Mouse (Mus musculus): ENCODE measurements at regions not wholly inside any gene's neighbourhood (a gene's known extent, or its start where the extent isn't known, plus 50 kb on each side); places are given as distances from the start of the nearest gene placed in this dataset.

DNA sequence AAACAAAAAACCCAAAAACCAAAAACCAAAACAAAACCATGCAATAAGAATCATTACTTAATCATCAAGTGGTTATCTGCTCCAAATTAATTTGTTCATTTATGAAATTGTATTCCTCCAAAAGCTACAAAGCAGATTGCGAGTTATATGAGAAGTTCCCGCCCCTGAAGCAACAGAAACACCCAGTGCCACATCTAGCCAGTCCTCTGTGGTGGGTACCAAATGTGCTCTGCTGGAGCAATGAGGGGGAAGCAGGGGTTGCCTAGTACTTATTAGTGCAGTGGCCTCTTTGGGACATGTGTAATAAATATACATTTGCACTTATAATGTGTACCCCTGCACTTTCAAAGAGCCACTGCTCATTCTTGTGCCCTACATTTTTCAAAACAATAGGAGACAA lies 419.9 kb upstream of the Atp11b start:
- no peak overlapping the region for H3K4me3 ChIP-seq (ENCODE audit: low read length)
- no peak overlapping the region for H3K9ac ChIP-seq (ENCODE audit: low read depth, low read length)
- no peak overlapping the region for H3K27ac ChIP-seq (ENCODE audit: low read depth, low read length)
- no peak for ATAC-seq (ENCODE audit: low FRiP score, low TSS enrichment)
- H3K9me3 ChIP-seq (ENCODE audit: control insufficient read depth, low read length) = no peaks in the 10 kb centered on the region
- H3K4me1 ChIP-seq (ENCODE audit: control insufficient read depth, insufficient read depth, low read length) = no peaks in the 10 kb centered on the region; the same call in 1 of the 2 replicates
- 79% methylated on average over 2 of the region's 2 CpGs for WGBS
- no peaks in the 10 kb centered on the region for H3K36me3 ChIP-seq (ENCODE audit: control insufficient read depth, insufficient read depth, low read length)
- no peaks in the 10 kb centered on the region for H3K27me3 ChIP-seq (ENCODE audit: control insufficient read depth, insufficient read depth, low read length)
- H3K4me2 ChIP-seq (replicated peaks; ENCODE audit: low read depth, low read length) = no peak overlapping the region

DNA sequence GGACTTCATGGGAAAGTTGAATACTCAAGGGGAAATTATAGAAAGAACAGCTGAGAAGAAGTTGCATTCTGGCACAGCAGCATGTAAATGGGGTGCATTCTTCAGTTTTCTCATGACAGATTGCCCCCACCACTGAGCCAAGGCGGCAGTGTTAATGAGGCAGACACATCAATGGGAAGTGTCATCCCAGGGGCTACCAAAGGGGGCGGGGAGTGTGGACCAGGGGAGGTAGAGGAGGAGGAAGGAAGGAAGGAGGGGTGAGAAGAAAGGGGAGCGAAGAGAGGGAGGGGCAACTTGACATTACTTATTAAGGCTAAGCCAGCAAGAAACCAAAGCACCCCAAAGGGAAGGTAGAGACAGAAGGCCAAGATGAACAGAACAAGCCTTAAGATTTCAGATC lies 419.4 kb upstream of the Atp11b start:
- no peak for ATAC-seq (ENCODE audit: low FRiP score, low TSS enrichment)
- Histone ChIP-seq H3K27me3 (ENCODE audit: control insufficient read depth, insufficient read depth, low read length) (no peaks in the 10 kb centered on the region), H3K4me2 (replicated peaks; ENCODE audit: low read depth, low read length) (no peak overlapping the region), H3K36me3 (ENCODE audit: control insufficient read depth, insufficient read depth, low read length) (no peaks in the 10 kb centered on the region), H3K27ac (ENCODE audit: low read depth, low read length) (no peak overlapping the region), H3K4me3 (ENCODE audit: low read length) (no peak overlapping the region), H3K4me1 (ENCODE audit: control insufficient read depth, insufficient read depth, low read length) (no peaks in the 10 kb centered on the region; the same call in 1 of the 2 replicates), H3K9me3 (ENCODE audit: control insufficient read depth, low read length) (no peaks in the 10 kb centered on the region), H3K9ac (ENCODE audit: low read depth, low read length) (no peak overlapping the region)
- 43% methylated on average over 3 of the region's 3 CpGs for WGBS

DNA sequence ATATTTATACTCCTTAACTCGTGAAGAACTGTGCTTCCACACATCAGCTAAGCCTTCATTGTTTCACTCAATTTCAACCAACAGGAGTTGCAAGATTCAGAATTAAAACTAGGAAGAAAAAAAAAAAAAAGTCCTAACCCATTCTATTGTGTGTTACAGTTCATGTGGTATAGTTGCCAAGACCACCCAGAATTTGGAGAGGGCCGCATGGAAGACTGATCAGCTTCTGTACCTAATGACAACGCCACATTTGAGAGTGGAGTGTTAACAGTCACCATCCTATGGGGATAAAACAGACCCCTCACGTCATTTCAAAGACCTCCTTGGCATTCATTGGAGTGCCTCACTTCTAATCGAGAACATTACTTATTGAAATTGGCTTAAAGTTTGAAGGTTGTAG lies 418.1 kb upstream of the Atp11b start:
- no peaks in the 10 kb centered on the region; the same call in 1 of the 2 replicates for H3K4me1 ChIP-seq (ENCODE audit: control insufficient read depth, insufficient read depth, low read length)
- no peak overlapping the region for H3K9ac ChIP-seq (ENCODE audit: low read depth, low read length)
- no peaks in the 10 kb centered on the region for H3K27me3 ChIP-seq (ENCODE audit: control insufficient read depth, insufficient read depth, low read length)
- H3K4me3 ChIP-seq (ENCODE audit: low read length) = no peak overlapping the region
- no peak overlapping the region for H3K27ac ChIP-seq (ENCODE audit: low read depth, low read length)
- H3K9me3 ChIP-seq (ENCODE audit: control insufficient read depth, low read length) = no peaks in the 10 kb centered on the region
- no peak overlapping the region for H3K4me2 ChIP-seq (replicated peaks; ENCODE audit: low read depth, low read length)
- WGBS = 64% methylated on average over 5 of the region's 5 CpGs
- H3K36me3 ChIP-seq (ENCODE audit: control insufficient read depth, insufficient read depth, low read length) = no peaks in the 10 kb centered on the region
- no peak for ATAC-seq (ENCODE audit: low FRiP score, low TSS enrichment)

DNA sequence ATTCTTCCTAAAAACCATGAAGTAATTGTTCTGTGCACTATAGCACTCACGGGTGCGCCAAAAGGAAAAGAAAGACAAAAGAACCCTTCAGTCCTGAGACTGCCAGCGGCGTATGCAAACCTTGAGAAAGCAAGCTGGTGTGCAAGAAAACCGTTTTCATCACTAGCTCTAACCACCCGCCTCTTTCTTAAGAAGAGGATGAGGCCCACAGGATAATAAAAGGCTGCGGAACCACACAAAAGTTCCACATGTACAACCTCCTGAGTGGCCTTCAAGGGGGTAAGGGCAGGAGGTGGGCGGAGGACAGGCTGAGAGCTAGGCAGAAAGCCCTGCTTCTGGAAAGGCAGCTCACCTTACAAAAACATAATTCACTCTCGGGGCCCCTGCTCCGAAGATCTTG lies 413.4 kb upstream of the Atp11b start:
- peak; percentile 34; the same call in 1 of the 2 replicates for ATAC-seq (ENCODE audit: low FRiP score, low TSS enrichment)
- Histone ChIP-seq H3K36me3 (ENCODE audit: control insufficient read depth, insufficient read depth, low read length) (no peaks in the 10 kb centered on the region), H3K27me3 (ENCODE audit: control insufficient read depth, insufficient read depth, low read length) (no peaks in the 10 kb centered on the region; the same call in 1 of the 2 replicates), H3K4me2 (replicated peaks; ENCODE audit: low read depth, low read length) (peak overlapping the region; percentile 64), H3K27ac (ENCODE audit: low read depth, low read length) (0 out of 2 replicates have a peak overlapping the region, but pooled peaks have one; percentile 6), H3K9ac (ENCODE audit: low read depth, low read length) (peak overlapping the region; percentile 25; the same call in 1 of the 2 replicates), H3K4me3 (ENCODE audit: low read length) (peak overlapping the region; percentile 38), H3K9me3 (ENCODE audit: control insufficient read depth, low read length) (no peaks in the 10 kb centered on the region), H3K4me1 (ENCODE audit: control insufficient read depth, insufficient read depth, low read length) (peaks cover 6% of the 10 kb centered on the region; the same call in 1 of the 2 replicates)
- 7% methylated on average over 10 of the region's 10 CpGs for WGBS

DNA sequence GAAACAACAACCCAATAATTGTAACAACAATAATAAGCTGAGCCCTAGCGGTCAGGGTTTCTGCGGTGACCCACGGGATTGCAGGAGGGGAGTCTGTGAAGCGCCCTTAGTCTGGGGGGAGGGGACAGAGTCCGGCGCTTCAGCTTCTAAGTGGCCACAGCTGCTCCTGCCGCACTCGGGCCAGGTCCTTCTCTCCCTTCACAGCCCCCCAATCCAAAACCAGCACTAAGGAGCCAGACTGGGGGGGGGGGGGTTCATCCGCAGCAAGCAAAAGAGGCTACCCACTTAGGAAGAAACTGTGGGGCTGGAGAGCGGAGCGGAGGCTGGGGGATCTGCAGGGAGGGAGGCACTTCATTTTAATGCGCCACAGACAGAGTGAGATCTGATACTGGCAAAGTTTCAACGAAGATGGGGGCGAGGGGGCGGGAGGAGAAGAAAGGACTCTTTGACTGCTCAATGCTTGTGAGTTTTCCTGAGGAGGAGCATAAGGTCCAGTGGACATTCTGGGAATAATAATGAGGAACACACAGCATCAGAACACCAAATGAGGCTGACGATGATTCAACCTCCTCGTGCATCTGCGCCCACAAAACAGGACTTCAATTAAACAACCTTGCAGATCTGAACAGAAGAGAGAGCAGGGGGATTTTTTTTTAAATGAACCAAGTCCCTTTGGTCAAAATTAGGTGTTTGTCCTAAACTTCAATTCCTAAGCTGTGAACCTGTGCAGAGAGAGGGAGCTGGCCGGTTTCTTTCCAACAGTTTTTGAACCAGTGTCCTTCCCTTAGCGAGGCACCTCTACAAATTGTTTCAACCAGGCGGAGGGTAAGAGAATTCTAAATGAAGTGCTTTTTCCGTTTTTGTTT lies 412.7 kb upstream of the Atp11b start:
- peak overlapping the region; percentile 25; the same call in 1 of the 2 replicates for H3K9ac ChIP-seq (ENCODE audit: low read depth, low read length)
- H3K4me3 ChIP-seq (ENCODE audit: low read length) = peak overlapping the region; percentile 38
- peaks cover 6% of the 10 kb centered on the region; the same call in 1 of the 2 replicates for H3K4me1 ChIP-seq (ENCODE audit: control insufficient read depth, insufficient read depth, low read length)
- H3K9me3 ChIP-seq (ENCODE audit: control insufficient read depth, low read length) = no peaks in the 10 kb centered on the region
- no peaks in the 10 kb centered on the region; the same call in 1 of the 2 replicates for H3K27me3 ChIP-seq (ENCODE audit: control insufficient read depth, insufficient read depth, low read length)
- H3K36me3 ChIP-seq (ENCODE audit: control insufficient read depth, insufficient read depth, low read length) = no peaks in the 10 kb centered on the region
- ATAC-seq (ENCODE audit: low FRiP score, low TSS enrichment) = peak; percentile 84
- H3K27ac ChIP-seq (ENCODE audit: low read depth, low read length) = 0 out of 2 replicates have a peak overlapping the region, but pooled peaks have one; percentile 6
- WGBS = 3% methylated on average over 22 of the region's 22 CpGs
- H3K4me2 ChIP-seq (replicated peaks; ENCODE audit: low read depth, low read length) = peak overlapping the region; percentile 64

DNA sequence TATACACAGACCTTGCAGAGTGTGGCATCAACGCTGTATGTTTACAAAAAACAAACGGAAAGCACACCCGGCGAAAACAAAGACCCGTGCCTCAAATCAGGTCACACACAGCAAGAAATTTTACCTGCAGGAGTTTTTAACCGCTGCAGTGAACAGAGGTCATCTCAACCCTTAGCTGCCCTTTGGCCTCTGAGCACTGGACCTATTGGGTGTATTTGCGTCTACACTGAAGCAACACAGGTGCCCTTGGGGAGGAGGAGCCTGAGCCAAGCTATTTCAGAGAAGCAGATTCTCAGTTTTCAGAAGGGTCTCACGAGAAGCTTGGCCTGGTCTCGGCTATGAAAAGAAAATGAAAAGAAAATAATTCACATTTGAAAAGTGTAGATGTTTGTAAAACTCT lies 412.1 kb upstream of the Atp11b start:
- H3K4me2 ChIP-seq (replicated peaks; ENCODE audit: low read depth, low read length) = peak overlapping the region; percentile 64
- no peaks in the 10 kb centered on the region for H3K36me3 ChIP-seq (ENCODE audit: control insufficient read depth, insufficient read depth, low read length)
- H3K4me1 ChIP-seq (ENCODE audit: control insufficient read depth, insufficient read depth, low read length) = peaks cover 6% of the 10 kb centered on the region; the same call in 1 of the 2 replicates
- no peaks in the 10 kb centered on the region for H3K9me3 ChIP-seq (ENCODE audit: control insufficient read depth, low read length)
- WGBS = 11% methylated on average over 9 of the region's 9 CpGs
- H3K27me3 ChIP-seq (ENCODE audit: control insufficient read depth, insufficient read depth, low read length) = no peaks in the 10 kb centered on the region; the same call in 1 of the 2 replicates
- no peak overlapping the region for H3K27ac ChIP-seq (ENCODE audit: low read depth, low read length)
- ATAC-seq (ENCODE audit: low FRiP score, low TSS enrichment) = no peak
- H3K9ac ChIP-seq (ENCODE audit: low read depth, low read length) = no peak overlapping the region
- no peak overlapping the region for H3K4me3 ChIP-seq (ENCODE audit: low read length)

DNA sequence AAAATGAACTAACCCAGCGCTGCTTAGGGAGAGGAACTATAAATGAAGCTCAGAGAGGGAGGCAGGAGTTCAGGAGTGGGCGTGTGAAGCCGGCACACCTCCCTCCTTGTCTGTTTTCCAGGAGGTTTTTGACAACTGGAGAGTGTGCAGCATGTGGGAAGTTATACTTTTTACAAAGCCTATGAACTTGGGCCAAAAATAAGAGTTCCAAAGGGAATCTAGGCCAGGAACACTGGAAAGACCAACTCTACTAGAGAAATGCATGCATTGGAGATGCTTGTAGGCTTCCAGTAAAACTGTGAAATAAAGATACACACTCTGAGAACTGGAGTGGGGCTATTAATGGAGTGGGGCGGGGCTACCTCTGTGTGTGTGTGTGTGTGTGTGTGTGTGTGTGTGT lies 411.3 kb upstream of the Atp11b start:
- no peak overlapping the region for H3K4me3 ChIP-seq (ENCODE audit: low read length)
- no peak overlapping the region for H3K4me2 ChIP-seq (replicated peaks; ENCODE audit: low read depth, low read length)
- 57% methylated on average over 4 of the region's 4 CpGs for WGBS
- H3K27me3 ChIP-seq (ENCODE audit: control insufficient read depth, insufficient read depth, low read length) = no peaks in the 10 kb centered on the region; the same call in 1 of the 2 replicates
- no peaks in the 10 kb centered on the region for H3K36me3 ChIP-seq (ENCODE audit: control insufficient read depth, insufficient read depth, low read length)
- peak; percentile 75; the same call in 1 of the 2 replicates for ATAC-seq (ENCODE audit: low FRiP score, low TSS enrichment)
- peaks cover 6% of the 10 kb centered on the region; the same call in 1 of the 2 replicates for H3K4me1 ChIP-seq (ENCODE audit: control insufficient read depth, insufficient read depth, low read length)
- H3K9ac ChIP-seq (ENCODE audit: low read depth, low read length) = no peak overlapping the region
- no peaks in the 10 kb centered on the region for H3K9me3 ChIP-seq (ENCODE audit: control insufficient read depth, low read length)
- no peak overlapping the region for H3K27ac ChIP-seq (ENCODE audit: low read depth, low read length)

DNA sequence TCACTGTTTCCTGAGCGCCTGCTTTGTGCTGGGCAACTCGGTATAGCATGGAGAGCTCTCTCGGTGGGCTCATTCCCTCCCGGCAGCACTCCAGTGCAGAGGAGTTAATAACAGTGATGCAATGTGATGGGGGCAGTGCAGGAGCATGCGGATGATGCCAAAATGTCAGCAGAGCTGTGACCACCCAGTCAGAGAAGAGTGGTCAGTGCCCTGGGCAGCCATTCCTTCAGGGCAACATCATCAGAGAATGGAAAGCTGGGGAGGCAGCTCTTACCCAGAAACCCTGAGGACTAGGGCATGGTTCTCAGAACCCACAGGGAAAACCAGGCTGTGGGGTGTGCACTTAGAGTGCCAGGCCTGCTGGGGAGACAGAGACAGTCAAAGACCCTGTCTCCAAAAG lies 410.0 kb upstream of the Atp11b start:
- no peak overlapping the region for H3K27ac ChIP-seq (ENCODE audit: low read depth, low read length)
- peaks cover 6% of the 10 kb centered on the region; the same call in 1 of the 2 replicates for H3K4me1 ChIP-seq (ENCODE audit: control insufficient read depth, insufficient read depth, low read length)
- no peak overlapping the region for H3K4me3 ChIP-seq (ENCODE audit: low read length)
- H3K4me2 ChIP-seq (replicated peaks; ENCODE audit: low read depth, low read length) = no peak overlapping the region
- no peaks in the 10 kb centered on the region; the same call in 1 of the 2 replicates for H3K27me3 ChIP-seq (ENCODE audit: control insufficient read depth, insufficient read depth, low read length)
- no peaks in the 10 kb centered on the region for H3K36me3 ChIP-seq (ENCODE audit: control insufficient read depth, insufficient read depth, low read length)
- WGBS = 70% methylated on average over 5 of the region's 5 CpGs
- H3K9ac ChIP-seq (ENCODE audit: low read depth, low read length) = no peak overlapping the region
- no peaks in the 10 kb centered on the region for H3K9me3 ChIP-seq (ENCODE audit: control insufficient read depth, low read length)
- ATAC-seq (ENCODE audit: low FRiP score, low TSS enrichment) = no peak

DNA sequence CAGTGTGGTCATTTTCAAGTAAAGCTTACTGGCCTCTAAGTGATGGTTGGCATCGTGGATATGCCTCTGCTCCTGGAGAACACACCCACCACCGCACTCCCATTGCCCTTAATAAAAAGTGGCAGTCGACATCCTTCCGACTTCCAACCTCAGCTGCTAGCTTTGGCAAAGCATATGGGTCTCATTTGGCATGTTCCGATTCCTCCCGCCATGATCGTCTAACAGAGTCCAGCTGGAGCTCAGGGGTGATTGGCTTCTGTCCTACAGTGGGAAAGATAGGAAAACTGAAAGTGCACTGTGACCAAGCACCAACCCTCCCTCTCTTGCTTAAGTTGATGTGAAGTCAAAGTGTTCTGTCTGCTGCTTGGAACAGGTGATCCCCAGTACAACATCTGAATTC lies 404.8 kb upstream of the Atp11b start:
- 77% methylated on average over 7 of the region's 7 CpGs for WGBS
- no peak overlapping the region for H3K27ac ChIP-seq (ENCODE audit: low read depth, low read length)
- H3K9me3 ChIP-seq (ENCODE audit: control insufficient read depth, low read length) = no peaks in the 10 kb centered on the region
- H3K36me3 ChIP-seq (ENCODE audit: control insufficient read depth, insufficient read depth, low read length) = no peaks in the 10 kb centered on the region
- no peak overlapping the region for H3K4me3 ChIP-seq (ENCODE audit: low read length)
- no peaks in the 10 kb centered on the region for H3K4me1 ChIP-seq (ENCODE audit: control insufficient read depth, insufficient read depth, low read length)
- no peaks in the 10 kb centered on the region for H3K27me3 ChIP-seq (ENCODE audit: control insufficient read depth, insufficient read depth, low read length)
- ATAC-seq (ENCODE audit: low FRiP score, low TSS enrichment) = no peak
- H3K9ac ChIP-seq (ENCODE audit: low read depth, low read length) = no peak overlapping the region
- no peak overlapping the region for H3K4me2 ChIP-seq (replicated peaks; ENCODE audit: low read depth, low read length)
